Mouse (Mus musculus) lung, adult 10 weeks (tissue): ENCODE results near the gene Tmem25. TPM values are rescaled to one million over a fixed set of nuclear protein-coding genes. Genes with fewer than 3 reads are reported as not detected.

ENCODE experiments used
- polyA plus RNA-seq: library from polyadenylated mRNA; stranded (reverse); fragments of 350-450 nt; fragmentation: Illumina TruSeq; extraction: RNeasy Lipid Tissue Mini Kit (QIAGEN cat#74804); gene quantifications from one replicate; pipeline ENCODE4 v1.2.3, GENCODE M21; 2014; ENCODE audit warnings: low read depth, low replicate concordance; ENCODE audit not compliant: insufficient read depth

Gene Tmem25
- polyA plus RNA-seq: 1.5 TPM

DNA sequence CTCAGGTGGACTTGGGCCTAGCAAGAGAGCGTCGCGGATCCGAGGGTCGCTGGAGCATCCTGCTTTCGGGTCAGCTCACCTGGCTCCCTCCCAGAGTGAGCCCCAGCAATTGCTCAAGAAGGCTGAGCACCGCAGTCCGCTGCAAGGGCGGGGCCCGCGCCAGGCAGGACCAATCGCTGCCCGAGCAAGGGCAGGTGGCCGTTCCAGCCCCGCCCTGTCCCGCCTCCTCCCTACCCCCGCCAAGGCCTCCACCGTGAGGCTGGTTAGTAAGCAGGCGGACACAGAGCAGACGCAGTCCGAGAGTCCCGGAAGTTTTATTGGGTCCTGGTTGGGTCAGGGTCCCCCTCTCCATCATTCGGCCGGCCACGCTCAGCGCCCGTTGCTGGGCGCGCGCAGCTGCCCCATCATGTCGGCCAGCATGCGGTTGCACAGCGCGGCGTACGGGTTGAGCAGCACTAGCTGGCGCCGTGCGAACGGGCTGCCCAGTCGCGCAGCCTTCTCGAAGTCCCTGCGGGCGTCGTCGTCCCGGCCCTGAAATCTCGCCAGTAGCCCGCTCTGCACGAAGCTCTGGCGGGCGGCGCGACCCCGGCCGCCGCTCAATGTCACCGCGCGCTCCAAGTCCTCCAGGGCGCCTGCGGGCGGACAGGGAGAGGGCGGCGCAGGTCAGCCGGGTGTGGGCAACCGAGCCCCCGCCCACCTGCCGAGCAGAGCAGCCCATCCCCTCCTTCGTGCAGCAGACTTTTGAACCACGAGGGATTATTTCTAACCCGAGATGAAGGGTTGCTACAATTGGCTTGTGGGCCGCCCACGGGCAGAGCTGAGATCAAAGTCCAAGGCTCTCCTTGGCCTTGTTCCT lies at the start of gene Tmem25:
Tmem25 (minus strand) TSS at position 206 of the 856 bp plus-strand sequence.

DNA sequence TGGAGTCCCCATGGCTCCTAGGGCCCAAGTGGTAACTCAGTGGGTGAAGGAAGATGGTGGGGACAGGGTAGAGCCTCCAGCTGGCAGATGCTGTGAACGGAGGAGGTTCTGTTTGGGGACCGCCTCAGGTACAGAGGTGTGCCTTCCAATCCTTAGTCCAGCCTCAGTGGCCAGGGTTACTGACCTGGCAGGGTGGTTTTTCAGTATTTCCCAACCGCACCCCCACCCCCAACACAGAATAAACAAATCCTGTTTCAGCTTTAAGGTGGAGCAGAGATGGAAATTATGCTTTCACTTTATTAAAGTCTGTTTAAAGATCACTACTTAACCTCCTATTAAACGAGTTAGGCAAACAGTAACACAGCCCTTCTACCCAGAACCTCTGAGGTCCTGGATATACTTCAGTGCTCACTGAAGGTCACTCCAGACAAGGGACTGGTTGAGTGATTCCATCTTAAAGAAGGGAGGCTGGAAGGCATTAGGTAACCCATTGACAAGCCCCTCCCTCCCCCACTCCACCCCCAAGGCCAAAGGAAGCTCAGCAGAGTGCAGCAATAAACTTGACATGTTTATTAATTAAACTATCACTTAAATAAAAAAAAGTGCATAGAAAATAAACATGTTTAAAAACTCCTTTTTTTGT lies 3.8 kb upstream of the Tmem25 start, which contains the start of gene Ttc36:
Ttc36 (minus strand) TSS at position 265 of the 643 bp plus-strand sequence.

DNA sequence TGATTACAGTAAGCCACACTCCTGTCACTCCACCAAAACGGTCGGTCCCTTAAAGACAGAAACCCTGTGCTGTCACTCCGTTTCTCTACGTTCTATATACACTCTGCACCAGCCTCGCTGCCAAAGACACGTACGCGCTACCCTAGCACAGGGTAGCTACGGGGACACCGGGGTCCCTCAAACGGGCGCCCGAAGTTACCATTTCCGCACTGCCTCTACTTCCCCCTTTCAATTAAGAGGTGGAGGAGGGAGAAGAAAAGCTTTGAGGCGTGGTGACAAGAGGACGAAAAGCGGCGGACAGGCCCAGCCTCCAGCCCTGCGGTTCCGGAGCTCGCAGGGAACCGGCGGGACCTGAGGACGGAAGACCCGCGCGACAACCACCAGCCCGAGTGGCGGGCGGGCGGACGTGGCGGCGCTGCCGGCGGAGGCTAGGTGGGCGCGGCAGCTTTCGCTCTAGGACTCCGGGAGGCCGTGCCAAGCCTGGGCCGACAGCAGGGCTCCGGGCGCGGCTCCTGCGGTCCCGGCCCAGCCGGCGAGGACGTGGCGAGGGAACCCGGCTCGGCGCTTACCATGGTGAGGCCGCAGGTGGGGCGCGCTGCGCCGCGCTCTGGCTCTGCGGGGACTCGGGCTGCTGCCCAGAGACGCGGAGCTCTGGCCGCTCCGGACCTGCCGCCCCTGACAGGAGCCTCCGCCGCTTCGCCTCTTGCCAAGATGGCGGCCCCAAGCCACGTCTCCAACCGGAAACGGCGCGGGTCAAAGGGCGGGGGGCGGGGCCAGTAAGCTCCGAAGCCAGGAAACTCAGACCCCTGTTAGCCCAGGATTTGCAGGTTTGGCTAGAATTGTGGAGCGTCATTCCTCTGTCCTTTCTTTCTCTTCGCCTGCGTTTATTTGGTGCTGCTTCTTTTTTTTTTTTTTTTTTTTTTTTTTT lies 31.7 kb downstream of the Tmem25 start, which contains the start of the genes Arcn1 and Ift46:
Arcn1 (minus strand) TSS at position 745 of the 928 bp plus-strand sequence.
Ift46 (plus strand) TSS at position 808 of the 928 bp plus-strand sequence.

Other genes starting within 250 kb of the Tmem25 start
- 7.2 TPM for gene Cxcr5, start 237.4 kb downstream of the Tmem25 start, polyA plus RNA-seq
- 38.7 TPM for gene Ddx6, start 194.4 kb downstream of the Tmem25 start, polyA plus RNA-seq
- gene Treh, start 126.1 kb downstream of the Tmem25 start, polyA plus RNA-seq: not detected
- 23.8 TPM for gene Phldb1, start 64.1 kb downstream of the Tmem25 start, polyA plus RNA-seq
- gene Arcn1, start 31.5 kb downstream of the Tmem25 start, polyA plus RNA-seq: 47.9 TPM
- 39.4 TPM for gene Ift46, start 31.4 kb downstream of the Tmem25 start, polyA plus RNA-seq
- gene Ttc36, start 3.8 kb upstream of the Tmem25 start, polyA plus RNA-seq: 17.0 TPM
- 3.3 TPM for gene Kmt2a, start 82.0 kb upstream of the Tmem25 start, polyA plus RNA-seq
- gene Atp5l, start 121.4 kb upstream of the Tmem25 start, polyA plus RNA-seq: 733 TPM
- gene Ube4a, start 166.3 kb upstream of the Tmem25 start, polyA plus RNA-seq: 10.6 TPM
- 14.7 TPM for gene Cd3g, start 181.1 kb upstream of the Tmem25 start, polyA plus RNA-seq
- gene Cd3d, start 182.5 kb upstream of the Tmem25 start, polyA plus RNA-seq: 12.3 TPM
- gene Cd3e, start 210.3 kb upstream of the Tmem25 start, polyA plus RNA-seq: 5.1 TPM
- 1.9 TPM for gene Mpzl2, start 240.5 kb upstream of the Tmem25 start, polyA plus RNA-seq